Mouse (Mus musculus): ENCODE measurements around the gene Bsdc1. TPM values are rescaled to one million over a fixed set of nuclear protein-coding genes. Genes with fewer than 3 reads are reported as not detected.

The Bsdc1 gene
- polyA plus RNA-seq, 1 experiment from 2014 or later: 34.9 TPM

DNA sequence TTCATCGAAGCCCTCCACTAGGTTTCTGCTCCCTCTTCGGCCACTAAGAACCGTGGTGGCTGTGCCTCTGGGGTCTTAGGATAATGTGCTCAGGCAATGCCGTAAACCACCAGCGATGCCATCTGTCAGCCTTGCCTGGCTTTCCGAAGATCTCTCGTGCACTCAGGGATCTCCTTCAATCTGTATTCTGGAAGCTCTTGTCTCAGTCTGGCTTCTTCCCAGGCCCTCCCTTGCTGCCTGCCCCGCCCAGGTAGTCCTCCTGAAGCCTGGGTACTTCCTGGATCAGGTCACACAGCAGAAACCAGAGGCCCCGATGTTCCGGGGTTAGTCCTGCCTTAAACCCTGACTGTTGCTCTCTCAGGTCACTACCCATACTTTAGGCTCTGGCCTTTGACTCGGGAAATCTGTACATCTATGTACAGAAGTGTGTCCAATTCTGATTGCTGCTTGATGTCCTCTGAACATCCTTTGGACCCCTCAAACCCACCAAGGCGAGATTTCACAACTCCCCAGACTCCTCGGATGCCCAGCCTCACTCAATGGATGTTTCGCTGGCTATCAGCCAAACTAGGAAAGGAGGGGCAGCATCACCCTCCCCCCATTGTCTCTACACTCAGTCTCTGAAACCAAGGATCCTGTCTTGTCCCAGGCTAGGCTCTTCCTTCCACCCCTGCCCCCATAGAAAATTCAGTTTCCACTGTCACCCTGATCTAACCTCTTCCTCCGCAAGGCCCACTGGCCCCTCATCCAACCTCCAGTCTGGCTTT, 47.6 kb downstream of the Bsdc1 start:
- Histone ChIP-seq H3K9me3 (no peaks in the 10 kb centered on the region), H3K4me2 (no peak overlapping the region), H3K4me3 (no peak overlapping the region), H3K9ac (no peak overlapping the region), H3K4me1 (replicated peaks) (peaks cover 48% of the 10 kb centered on the region), H3K36me3 (no peaks in the 10 kb centered on the region), H3K27ac (peak overlapping the region; percentile 71), H3K27me3 (no peaks in the 10 kb centered on the region)
- WGBS: 49% methylated on average over 15 of the region's 15 CpGs
- ATAC-seq (ENCODE audit: low FRiP score): no peak

DNA sequence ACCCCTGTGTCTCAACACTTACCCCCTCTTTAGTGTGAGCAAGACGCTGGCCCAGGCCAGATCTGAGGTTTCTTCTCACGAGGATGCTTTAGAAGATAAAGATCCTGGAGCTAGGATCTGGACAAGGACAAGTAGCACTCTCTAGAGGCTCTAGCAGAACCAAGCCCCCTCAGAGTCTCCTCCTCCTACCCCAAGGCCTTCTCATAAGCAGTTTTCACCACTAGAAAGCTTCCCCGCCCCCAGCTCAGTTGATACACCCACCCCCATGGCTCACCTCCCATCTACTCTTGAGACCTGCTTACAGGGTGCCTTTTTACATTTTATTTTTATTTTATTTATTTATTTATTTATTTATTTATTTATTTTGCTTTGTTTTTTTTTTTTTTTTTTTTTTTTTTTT, 48.3 kb downstream of the Bsdc1 start:
- Histone ChIP-seq H3K27ac (peak overlapping the region; percentile 50), H3K9ac (no peak overlapping the region), H3K36me3 (no peaks in the 10 kb centered on the region), H3K4me3 (no peak overlapping the region), H3K9me3 (no peaks in the 10 kb centered on the region), H3K4me2 (no peak overlapping the region), H3K27me3 (no peaks in the 10 kb centered on the region), H3K4me1 (replicated peaks) (peaks cover 48% of the 10 kb centered on the region)
- WGBS: 59% methylated on average over 3 of the region's 3 CpGs
- ATAC-seq (ENCODE audit: low FRiP score): no peak

DNA sequence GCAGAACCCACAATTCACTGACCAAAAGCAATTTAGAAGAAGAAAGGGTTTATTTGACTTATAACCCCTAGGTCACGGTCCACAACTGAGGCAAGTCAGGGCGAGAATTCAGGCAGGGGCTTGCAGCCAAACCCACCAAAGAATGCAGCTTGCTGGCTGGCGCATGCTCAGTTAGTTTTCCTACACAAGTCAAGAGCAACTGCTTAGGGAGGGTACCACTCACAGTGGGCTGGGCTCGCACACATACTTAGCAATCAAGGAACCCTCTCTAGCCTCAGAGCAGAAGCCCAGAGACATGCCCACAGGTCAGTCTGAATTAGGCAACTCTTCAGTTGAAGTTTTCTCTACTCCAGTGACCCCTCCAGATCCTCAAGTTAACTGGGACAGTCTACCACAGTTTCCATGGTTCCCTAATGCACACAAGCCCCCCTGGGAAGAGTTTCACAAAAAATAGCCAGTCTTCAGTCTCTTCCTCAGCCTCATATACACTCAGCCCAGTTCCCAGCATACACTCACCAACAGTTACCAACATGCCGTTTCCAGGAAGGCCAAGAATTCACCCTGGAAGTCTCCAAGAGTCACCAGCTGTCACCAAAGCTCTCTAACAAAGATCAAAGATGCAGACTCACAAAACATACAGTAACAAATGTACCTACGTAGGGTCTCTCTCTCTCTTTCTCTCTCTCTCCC, 49.5 kb downstream of the Bsdc1 start:
- Histone ChIP-seq H3K4me2 (no peak overlapping the region), H3K27ac (peak overlapping the region; percentile 74)
- WGBS: 26% methylated on average over 6 of the region's 6 CpGs

DNA sequence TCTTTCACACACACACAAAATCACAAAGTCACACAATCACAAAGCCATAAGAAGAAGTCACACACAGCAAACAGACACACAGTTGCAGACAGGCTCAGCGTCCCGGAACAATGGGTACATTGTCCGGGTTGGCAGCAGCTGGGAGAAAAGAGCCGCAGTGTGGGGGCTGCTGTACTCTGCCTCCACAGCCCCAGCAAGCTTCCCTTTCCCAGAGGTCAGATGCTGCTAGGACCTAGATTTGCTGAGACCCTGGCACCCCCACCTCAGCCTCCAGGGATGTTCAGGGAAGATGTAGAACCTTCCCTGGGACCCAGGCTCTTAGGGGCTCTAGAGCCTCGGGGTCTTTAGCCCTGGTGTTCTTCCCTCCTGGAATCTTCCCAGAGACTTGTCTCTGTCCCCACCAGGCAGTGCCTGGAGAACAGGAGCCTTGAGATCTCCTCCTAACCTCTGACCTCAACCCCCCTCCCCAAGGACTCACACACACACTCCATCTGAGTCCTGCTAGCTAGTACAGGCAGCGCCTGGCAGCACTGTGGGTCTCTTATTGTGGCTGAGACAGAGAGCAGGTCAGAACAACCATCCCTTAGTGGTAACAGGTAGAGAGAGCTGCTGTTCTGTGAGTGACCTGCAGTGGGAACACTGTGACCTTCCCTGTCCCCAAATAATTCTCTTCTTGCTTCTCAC, 50.2 kb downstream of the Bsdc1 start:
- WGBS: 12% methylated on average over 6 of the region's 6 CpGs
- Histone ChIP-seq H3K36me3 (peaks cover 8% of the 10 kb centered on the region), H3K9me3 (no peaks in the 10 kb centered on the region), H3K9ac (0 out of 2 replicates have a peak overlapping the region, but pooled peaks have one; percentile 6), H3K4me1 (replicated peaks) (peaks cover 66% of the 10 kb centered on the region), H3K27ac (peak overlapping the region; percentile 74), H3K4me2 (no peak overlapping the region), H3K4me3 (no peak overlapping the region), H3K27me3 (no peaks in the 10 kb centered on the region)
- ATAC-seq (ENCODE audit: low FRiP score): no peak

More for the DNA sequence above, 49.5 kb downstream of the Bsdc1 start:
- no peaks in the 10 kb centered on the region for H3K27me3 ChIP-seq
- no peak overlapping the region for H3K4me3 ChIP-seq
- H3K4me1 ChIP-seq (replicated peaks): peaks cover 59% of the 10 kb centered on the region
- H3K9me3 ChIP-seq: no peaks in the 10 kb centered on the region
- no peak for ATAC-seq (ENCODE audit: low FRiP score)
- no peak overlapping the region for H3K9ac ChIP-seq
- peaks cover 6% of the 10 kb centered on the region for H3K36me3 ChIP-seq

DNA sequence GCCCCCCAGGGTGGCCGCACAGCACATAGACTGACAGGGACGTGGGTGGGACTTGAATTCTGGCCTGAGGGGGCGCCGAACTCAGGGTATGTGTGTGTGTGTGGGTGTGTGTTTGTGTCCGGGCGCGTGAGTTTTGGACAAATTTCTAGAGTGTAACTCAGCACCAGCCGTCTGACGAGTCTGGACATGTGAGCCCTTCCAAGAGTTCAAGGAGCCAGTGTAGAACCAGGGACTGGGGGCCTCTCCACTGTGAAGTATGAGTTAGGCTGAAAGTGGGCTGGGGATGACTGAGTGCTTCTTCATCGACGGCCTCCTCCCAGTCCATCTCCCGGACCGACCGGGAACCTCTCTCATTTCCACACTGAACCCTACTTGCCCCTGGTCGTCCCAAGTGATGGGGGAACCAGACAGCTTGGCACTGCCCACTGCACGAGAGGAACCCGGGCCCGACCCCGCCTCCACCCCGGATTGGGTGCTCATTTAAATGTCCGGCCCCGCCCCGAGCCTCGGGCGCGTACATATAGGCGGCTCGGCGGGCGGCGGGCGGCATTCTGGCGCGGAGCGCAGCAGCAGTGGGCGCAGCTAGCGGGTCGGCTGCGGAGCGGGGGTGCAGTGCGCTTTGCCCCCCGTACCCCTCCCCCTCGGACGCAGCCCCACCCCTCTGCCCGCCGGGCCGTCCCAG, 51.8 kb downstream of the Bsdc1 start, which contains the start of gene Marcksl1:
TSS of gene Marcksl1 (plus strand) at position 496 of the 682 bp plus-strand sequence.
- Histone ChIP-seq H3K27me3 (no peaks in the 10 kb centered on the region), H3K4me1 (replicated peaks) (peaks cover 73% of the 10 kb centered on the region), H3K27ac (peak within 1 kb of the TSS; percentile 99), H3K4me3 (peak within 1 kb of the TSS; percentile 100), H3K9ac (peak within 1 kb of the TSS; percentile 100), H3K36me3 (peaks cover 24% of the 10 kb centered on the region), H3K9me3 (no peaks in the 10 kb centered on the region), H3K4me2 (peak within 1 kb of the TSS; percentile 98)
- WGBS: 3% methylated on average over 47 of the region's 47 CpGs
- ATAC-seq (ENCODE audit: low FRiP score): peak; percentile 82

DNA sequence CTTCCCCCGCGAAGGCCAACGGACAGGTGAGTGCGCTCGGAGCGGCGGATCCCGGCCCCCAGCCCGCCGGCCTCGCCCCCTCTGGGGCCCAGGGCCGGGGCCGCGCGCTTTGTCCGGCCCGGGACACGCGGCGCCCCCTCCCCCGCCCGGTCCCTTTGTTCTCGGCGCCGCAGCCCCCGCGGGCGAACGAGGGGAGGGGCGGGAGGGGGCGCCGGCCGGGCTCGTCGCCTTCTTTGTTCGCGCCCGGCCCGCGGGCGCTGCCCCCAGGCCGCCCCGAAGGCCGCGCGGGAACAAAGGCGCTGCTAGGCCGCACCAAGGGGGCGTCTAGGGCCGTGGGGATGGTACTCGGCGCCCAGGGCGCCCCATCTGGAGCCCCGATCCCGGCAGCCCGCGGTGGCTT, 52.5 kb downstream of the Bsdc1 start:
- peak overlapping the region; percentile 99 for H3K27ac ChIP-seq
- peak overlapping the region; percentile 100 for H3K9ac ChIP-seq

DNA sequence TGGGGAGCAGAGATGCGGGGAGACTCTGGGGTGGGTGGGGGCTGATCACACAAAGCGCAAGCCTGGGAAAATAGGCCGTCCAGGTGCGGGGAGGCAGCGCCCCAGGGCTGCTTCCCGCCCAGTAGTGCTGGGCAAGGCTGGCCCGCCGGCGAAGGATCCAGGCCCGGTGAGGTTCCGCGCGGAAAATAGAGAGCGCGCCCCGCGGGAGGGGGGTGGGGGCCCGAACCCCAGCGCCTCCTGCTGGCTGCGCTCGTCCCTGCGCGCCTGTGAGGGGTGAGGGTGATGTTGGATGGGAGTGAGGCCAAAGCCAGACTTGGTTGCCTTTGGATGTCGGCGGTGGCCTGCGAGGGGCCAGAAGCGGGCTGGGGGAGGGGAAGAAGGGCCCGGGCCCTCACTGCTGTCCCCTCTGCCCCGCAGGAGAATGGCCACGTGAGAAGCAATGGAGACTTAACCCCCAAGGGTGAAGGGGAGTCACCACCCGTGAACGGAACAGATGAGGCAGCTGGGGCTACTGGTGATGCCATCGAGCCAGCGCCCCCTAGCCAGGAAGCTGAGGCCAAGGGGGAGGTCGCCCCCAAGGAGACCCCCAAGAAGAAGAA, 53.0 kb downstream of the Bsdc1 start:
- Histone ChIP-seq H3K27ac (peak overlapping the region; percentile 99), H3K36me3 (peaks cover 32% of the 10 kb centered on the region), H3K9ac (peak overlapping the region; percentile 100), H3K4me1 (replicated peaks) (peaks cover 62% of the 10 kb centered on the region), H3K9me3 (no peaks in the 10 kb centered on the region), H3K4me2 (peak overlapping the region; percentile 98), H3K4me3 (peak overlapping the region; percentile 100), H3K27me3 (no peaks in the 10 kb centered on the region)
- WGBS: under 1% methylated on average over 35 of the region's 35 CpGs
- ATAC-seq (ENCODE audit: low FRiP score): peak; percentile 19

More for the DNA sequence above, 52.5 kb downstream of the Bsdc1 start:
- Histone ChIP-seq H3K4me3 (peak overlapping the region; percentile 100), H3K36me3 (peaks cover 31% of the 10 kb centered on the region), H3K4me2 (peak overlapping the region; percentile 98), H3K9me3 (no peaks in the 10 kb centered on the region), H3K27me3 (no peaks in the 10 kb centered on the region), H3K4me1 (replicated peaks) (peaks cover 67% of the 10 kb centered on the region)
- 1% methylated on average over 29 of the region's 57 CpGs for WGBS
- peak; percentile 16; the same call in 1 of the 2 replicates for ATAC-seq (ENCODE audit: low FRiP score)

DNA sequence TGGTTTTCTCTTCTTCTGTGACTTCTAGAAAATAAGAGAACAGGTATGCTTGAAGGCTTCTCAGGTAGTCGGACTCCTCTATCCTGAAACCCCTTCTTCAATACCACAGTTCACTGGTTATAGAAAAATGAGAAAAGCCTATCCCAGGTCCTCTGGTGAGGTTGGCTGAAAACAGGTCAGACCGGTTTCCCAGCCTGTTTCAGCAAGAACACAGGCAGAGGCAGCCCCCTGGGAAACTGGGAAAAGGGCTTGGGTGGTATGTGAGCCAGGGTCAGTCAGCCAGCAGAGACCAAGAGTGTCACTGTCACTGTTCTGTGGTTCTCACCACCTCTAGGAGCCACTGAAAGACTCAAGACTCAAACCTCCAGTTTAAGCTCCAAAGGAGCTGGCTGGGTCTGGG, 55.5 kb downstream of the Bsdc1 start:
- peaks cover 40% of the 10 kb centered on the region for H3K4me1 ChIP-seq (replicated peaks)
- H3K27ac ChIP-seq: 0 out of 2 replicates have a peak overlapping the region, but pooled peaks have one; percentile 5
- peak overlapping the region; percentile 21; the same call in 1 of the 2 replicates for H3K4me2 ChIP-seq
- WGBS: 45% methylated on average over 2 of the region's 2 CpGs
- H3K9ac ChIP-seq: 0 out of 2 replicates have a peak overlapping the region, but pooled peaks have one; percentile 35
- H3K9me3 ChIP-seq: no peaks in the 10 kb centered on the region
- peaks cover 55% of the 10 kb centered on the region for H3K36me3 ChIP-seq
- no peak overlapping the region for H3K4me3 ChIP-seq
- no peaks in the 10 kb centered on the region for H3K27me3 ChIP-seq
- no peak for ATAC-seq (ENCODE audit: low FRiP score)

DNA sequence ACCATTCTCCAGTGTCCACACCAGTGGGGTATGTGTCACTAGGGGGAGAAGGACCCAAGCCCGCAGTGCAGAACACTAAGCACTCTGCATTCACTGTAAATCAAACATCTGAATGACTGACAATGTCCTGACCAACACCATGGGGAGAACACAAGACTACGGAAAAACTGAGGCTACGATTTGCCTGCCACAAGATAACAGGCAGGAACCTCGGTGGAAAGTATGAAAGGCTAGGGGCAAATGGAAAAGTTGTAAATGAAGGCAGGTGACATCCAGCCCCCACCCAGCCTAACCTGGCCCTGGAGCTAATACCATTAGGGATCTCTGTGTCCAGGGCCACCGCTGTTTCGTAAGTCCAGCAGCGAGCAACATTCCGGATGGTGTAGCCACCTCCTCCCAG, 57.1 kb downstream of the Bsdc1 start:
- no peak overlapping the region for H3K4me2 ChIP-seq
- H3K9ac ChIP-seq: no peak overlapping the region
- H3K27ac ChIP-seq: no peak overlapping the region
- H3K27me3 ChIP-seq: no peaks in the 10 kb centered on the region
- H3K9me3 ChIP-seq: no peaks in the 10 kb centered on the region
- WGBS: 93% methylated on average over 8 of the region's 8 CpGs
- H3K36me3 ChIP-seq: peaks cover 71% of the 10 kb centered on the region
- ATAC-seq (ENCODE audit: low FRiP score): no peak
- H3K4me1 ChIP-seq (replicated peaks): peaks cover 27% of the 10 kb centered on the region
- no peak overlapping the region for H3K4me3 ChIP-seq

DNA sequence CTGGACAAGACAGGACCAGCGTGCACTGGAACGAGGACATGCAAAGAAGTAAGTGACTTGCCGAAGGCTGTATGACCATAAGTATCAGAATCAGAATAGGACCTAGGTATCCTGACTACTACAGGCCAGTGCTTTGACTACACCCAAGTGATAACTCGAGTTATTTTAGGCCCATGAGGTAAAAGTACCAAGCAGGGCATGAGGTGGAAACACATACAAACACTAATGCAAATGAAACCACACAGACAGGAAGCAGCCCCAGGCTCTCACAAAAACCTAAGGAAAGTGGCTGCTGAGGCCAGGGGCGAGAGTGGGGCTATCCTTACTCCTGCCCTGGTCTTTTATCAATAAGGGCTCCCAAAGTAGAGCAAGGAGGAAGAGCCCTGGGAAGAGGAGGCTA, 64.0 kb downstream of the Bsdc1 start:
- Histone ChIP-seq H3K9me3 (no peaks in the 10 kb centered on the region), H3K4me3 (no peak overlapping the region), H3K9ac (no peak overlapping the region), H3K27ac (no peak overlapping the region), H3K4me2 (no peak overlapping the region), H3K27me3 (no peaks in the 10 kb centered on the region), H3K4me1 (replicated peaks) (no peaks in the 10 kb centered on the region), H3K36me3 (peaks cover 87% of the 10 kb centered on the region)
- WGBS: 90% methylated on average over 5 of the region's 5 CpGs
- no peak for ATAC-seq (ENCODE audit: low FRiP score)

DNA sequence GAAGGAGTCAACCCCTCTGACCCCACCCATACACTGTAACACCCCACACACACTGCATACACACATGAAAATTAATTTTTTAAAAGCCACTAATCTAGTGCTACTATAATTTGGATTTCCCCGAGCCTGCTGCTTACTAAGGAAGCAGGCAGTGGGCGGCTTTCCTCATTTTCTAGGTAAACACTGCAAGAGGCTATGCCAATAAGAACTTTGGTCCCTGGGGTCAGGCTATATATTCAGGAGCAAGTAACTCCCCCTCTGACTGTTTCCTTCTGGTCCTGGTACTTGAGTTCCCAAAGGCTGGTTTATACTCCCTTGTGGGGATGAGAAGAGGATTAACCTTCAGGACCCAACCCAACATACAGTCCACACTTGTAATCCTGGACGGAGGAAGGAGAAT, 64.5 kb downstream of the Bsdc1 start:
- no peak for ATAC-seq (ENCODE audit: low FRiP score)
- H3K9me3 ChIP-seq: no peaks in the 10 kb centered on the region
- H3K9ac ChIP-seq: no peak overlapping the region
- no peaks in the 10 kb centered on the region for H3K4me1 ChIP-seq (replicated peaks)
- H3K4me2 ChIP-seq: no peak overlapping the region
- H3K4me3 ChIP-seq: no peak overlapping the region
- 89% methylated on average over 3 of the region's 3 CpGs for WGBS
- no peaks in the 10 kb centered on the region for H3K27me3 ChIP-seq
- no peak overlapping the region for H3K27ac ChIP-seq
- H3K36me3 ChIP-seq: peaks cover 87% of the 10 kb centered on the region

Data from hindbrain, embryonic 13.5 days (tissue).